Mouse (Mus musculus) embryo, embryonic 10 days (tissue): ENCODE data around the gene Lcn4.

ENCODE experiments used
- DNase-seq: peaks from one replicate; pipeline ENCODE4 v3.0.0-alpha.2; 2015; ENCODE audit warnings: low spot score

Gene Lcn4

GRCm38 (mm10) chr2:26671182-26671581 is at the start of gene Lcn4:
Lcn4 (minus strand) TSS chr2:26671282.
- DNase-seq, result no peak

GRCm38 (mm10) chr2:26686171-26686675 is 15.1 kb upstream of the Lcn4 start:
- DNase-seq, result no peak

GRCm38 (mm10) chr2:26668746-26669145 is 2.3 kb downstream of the Lcn4 start:
- DNase-seq, result no peak

GRCm38 (mm10) chr2:26663551-26663950 is 7.5 kb downstream of the Lcn4 start:
- peak; percentile 64 for DNase-seq

GRCm38 (mm10) chr2:26663112-26663511 is 8.0 kb downstream of the Lcn4 start:
- DNase-seq, result no peak

- no peak for DNase-seq
Measured at GRCm38 (mm10) chr2:26662509-26662882, 8.6 kb downstream of the Lcn4 start.

GRCm38 (mm10) chr2:26661768-26662508 is 9.1 kb downstream of the Lcn4 start:
- no peak for DNase-seq

GRCm38 (mm10) chr2:26661143-26661752 is 9.8 kb downstream of the Lcn4 start:
- peak; percentile 50 for DNase-seq

- DNase-seq, result no peak
Measured at GRCm38 (mm10) chr2:26657426-26657825, 13.7 kb downstream of the Lcn4 start.

- DNase-seq, result no peak
Measured at GRCm38 (mm10) chr2:26654687-26655086, 16.4 kb downstream of the Lcn4 start.

GRCm38 (mm10) chr2:26646643-26647293 is 24.3 kb downstream of the Lcn4 start:
- DNase-seq, result peak; percentile 94

- DNase-seq, result peak; percentile 56
Measured at GRCm38 (mm10) chr2:26643942-26644341, 27.1 kb downstream of the Lcn4 start.

GRCm38 (mm10) chr2:26641006-26641647 is 30.0 kb downstream of the Lcn4 start:
- no peak for DNase-seq

- peak; percentile 98 for DNase-seq
Measured at GRCm38 (mm10) chr2:26639838-26640830, 30.9 kb downstream of the Lcn4 start.

GRCm38 (mm10) chr2:26639083-26639482 is 32.0 kb downstream of the Lcn4 start:
- peak; percentile 67 for DNase-seq

GRCm38 (mm10) chr2:26638572-26638971 is 32.5 kb downstream of the Lcn4 start:
- DNase-seq, result no peak

- no peak for DNase-seq
Measured at GRCm38 (mm10) chr2:26638039-26638438, 33.0 kb downstream of the Lcn4 start.

- no peak for DNase-seq
Measured at GRCm38 (mm10) chr2:26637316-26637932, 33.7 kb downstream of the Lcn4 start.

- no peak for DNase-seq
Measured at GRCm38 (mm10) chr2:26636325-26636635, 34.8 kb downstream of the Lcn4 start.

GRCm38 (mm10) chr2:26635489-26636324 is 35.4 kb downstream of the Lcn4 start:
- peak; percentile 29 for DNase-seq
